Mouse (Mus musculus) c-Kit-positive CD71-positive TER-119-negative erythroid progenitor cells, embryonic 14.5 days (primary cell): ENCODE data around the gene Kiss1.
"Not testable (repeated sequence)": the region's sequence is repeated elsewhere in the genome, so short reads cannot be mapped to it uniquely, and the experiment has no call there.

ENCODE experiments used
- DNase-seq: peaks from one replicate; pipeline ENCODE4 v3.0.0-alpha.2; 2013; ENCODE audit warnings: low read depth

Gene Kiss1

DNA sequence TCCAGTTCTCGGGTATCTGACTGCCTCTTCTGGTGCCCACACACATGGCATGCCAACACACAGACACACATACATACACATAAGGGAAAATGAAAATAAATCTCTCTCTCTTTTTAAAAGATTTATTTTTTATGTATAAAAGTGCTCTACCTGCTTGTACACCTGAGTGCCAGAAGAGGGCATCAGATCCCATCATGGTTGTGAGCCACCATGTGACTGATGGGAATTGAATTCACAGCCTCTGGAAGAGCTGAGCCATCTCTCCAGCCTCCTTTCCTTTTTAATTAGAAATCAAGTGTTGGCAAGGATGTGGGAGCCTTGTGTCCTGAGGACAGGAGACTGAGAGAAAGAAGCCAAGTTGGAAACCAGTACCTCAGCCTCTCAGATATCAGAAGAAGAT, 4.5 kb upstream of the Kiss1 start:
- DNase-seq, result no peak

DNA sequence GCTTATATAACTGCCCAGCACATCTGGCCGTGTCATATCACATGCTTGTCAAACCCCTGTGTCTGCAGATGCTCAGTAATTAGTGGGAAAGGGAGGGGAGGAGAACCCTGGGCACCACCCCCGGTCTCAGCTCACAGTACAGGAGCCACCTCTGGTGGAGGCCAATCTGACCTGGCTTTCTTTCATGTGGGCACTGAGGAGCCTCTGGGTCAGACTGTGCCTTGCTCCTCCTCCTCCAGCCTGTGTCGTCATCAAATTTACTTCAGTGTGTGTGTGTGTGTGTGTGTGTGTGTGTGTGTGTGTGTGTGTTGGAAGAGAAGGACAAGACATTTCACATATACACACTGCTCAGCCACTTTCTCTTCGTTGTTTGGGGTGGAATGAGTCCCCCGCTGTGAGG, 1.7 kb downstream of the Kiss1 start:
- no peak for DNase-seq

DNA sequence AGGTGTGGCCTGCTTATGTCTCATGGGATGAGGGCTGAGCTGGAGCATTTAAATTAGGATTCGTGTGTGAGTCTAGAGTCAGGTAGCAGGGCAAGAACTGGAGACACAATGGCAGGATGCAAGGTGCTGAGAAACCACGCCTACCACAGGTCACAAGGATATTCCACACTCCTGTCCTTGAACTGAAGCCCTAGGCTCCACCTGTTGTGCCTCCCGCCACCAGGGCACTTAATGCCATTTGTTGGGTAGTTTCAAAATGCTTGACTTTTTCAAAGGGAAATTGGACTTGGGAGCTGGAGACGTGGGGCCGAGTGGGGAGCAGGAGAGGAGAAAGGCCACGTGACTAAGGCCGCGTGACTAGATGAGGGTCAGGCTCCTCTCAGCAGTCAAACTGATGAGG, 4.3 kb downstream of the Kiss1 start:
- DNase-seq, result no peak

DNA sequence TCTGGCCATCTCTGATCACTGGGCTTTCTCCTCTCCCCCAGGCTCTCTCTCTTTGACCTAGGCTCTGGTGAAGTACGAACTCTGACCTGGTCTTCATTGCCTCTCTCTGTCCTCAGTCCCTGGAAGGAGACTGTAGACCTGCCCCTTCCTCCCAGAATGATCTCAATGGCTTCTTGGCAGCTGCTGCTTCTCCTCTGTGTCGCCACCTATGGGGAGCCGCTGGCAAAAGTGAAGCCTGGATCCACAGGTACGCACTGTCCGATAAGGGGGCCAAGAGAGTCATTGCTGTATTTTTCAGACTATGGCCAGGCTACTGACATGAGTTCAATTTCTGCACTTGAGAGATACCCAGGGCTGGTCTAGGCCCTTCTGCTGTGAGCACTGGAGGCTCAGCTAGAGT, 5.4 kb downstream of the Kiss1 start:
- no peak for DNase-seq

DNA sequence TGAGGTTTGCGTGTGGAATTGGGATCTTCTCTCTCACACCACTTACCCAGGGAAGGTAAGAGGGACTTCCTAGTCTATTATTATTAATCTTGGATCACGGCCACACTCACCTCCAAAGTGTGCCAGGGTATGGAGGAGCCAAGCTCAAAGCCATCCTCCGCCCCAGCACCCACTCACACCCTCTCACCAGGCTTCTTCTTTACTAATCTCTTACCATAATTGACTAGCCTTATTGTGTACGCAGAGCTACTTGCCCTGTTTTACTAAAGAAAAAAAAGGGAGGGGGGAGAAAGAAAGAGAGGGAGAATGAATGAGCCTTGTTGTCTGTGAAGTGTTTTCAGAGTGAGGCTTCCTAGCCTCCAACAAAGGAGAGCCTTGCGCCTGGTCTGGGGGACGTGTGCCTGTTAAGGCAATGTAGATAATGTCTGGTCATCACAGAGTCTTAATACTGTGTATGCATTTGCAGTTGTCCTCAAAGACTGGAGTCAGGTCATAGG, 6.7 kb downstream of the Kiss1 start:
- DNase-seq, result no peak

DNA sequence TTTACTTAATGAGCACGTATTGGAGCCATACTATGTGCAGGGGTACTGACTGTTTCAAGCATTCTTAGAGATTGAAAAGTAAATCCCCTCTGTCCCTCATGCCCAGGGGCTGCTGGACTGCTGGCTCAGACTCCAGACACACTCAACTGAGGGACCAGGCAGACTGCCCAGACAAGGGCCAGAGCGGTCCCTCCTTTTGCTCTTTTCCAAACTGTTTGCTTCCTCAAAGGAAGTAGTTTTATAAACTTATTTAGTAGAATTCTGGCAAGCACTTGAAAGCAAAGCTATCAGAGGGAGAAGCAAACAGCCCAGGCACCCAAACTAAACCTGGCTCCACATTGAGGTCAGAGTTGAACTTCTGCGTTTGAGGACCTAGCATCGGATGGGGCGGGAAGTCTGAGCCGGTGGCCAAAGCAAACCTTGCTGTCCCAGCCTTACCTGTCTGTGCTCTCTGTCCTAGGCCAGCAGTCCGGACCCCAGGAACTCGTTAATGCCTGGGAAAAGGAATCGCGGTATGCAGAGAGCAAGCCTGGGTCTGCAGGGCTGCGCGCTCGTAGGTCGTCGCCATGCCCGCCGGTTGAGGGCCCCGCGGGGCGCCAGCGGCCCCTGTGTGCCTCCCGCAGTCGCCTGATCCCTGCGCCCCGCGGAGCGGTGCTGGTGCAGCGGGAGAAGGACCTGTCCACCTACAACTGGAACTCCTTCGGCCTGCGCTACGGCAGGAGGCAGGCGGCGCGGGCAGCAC, 7.4 kb downstream of the Kiss1 start:
- no peak for DNase-seq

DNA sequence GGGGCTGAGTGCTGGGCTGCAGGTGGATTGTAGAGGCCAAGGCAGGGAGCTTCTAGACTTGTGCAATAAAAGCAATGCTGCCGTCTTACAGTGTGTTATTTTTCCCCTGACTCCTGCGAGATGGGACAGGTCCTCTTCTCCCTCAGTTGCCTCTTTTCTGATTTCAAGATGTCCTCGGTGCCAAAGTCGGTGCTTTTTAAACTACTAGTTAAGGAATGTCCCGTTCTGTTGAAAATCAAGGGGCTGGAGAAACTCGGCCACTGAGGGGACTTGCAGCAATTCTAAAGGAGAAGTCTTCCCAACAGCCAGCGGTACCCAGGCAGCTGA, 7.9 kb downstream of the Kiss1 start:
- no peak for DNase-seq

DNA sequence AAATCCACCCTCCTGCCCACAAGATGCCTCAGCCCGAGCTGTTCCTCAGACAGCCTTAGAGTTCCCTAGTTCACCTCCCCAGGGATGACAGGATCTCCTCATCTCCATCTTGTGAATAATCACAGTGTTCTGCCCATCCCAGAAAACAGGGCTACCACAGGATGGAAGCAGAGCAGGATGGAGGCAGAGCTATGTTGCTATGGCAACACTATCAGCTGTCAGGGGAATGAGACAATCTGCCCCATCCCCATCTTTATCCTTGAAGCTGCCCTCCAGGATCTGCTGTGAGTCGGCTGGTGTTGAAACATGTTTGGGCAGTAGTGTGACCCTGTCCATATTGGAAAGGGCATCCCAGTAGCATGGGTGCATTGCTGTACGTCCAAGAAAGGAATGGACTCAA, 9.5 kb downstream of the Kiss1 start:
- DNase-seq, result no peak

DNA sequence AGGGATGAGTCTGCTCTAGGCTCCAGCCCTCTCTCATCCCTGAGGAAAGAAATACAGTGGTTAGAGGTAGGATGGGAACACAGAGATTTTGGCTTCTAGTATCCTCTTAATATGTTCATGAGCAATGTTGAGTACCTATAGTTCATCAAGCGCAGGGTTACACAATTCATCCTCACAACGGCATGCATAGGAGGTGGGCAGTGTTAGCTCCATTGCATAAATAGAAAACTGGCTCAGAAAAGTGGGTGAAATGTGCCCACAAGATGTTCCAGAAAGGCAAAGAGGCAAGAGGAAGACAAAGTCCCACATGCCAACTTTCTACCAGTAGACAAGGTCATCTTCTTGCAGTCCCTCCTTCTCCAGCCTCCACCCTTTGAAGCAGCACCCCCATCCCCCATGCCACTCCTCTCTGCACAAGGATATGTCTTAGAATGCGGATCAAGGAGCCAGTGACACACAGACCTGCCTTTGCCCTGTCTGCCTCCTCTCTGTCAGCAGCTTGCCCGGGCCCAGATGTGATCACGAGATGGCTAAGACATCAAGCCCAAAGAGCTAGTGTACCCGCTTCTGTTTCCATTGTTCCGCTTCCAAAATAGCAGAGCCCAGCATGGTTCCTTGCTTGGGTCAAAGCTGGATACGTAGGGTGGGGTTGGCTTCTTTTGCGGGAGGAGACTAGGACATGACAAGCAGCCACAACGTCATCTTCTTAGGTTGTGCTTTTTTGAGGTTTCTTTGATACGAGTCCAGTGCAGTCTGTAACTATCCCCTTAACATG, 11.2 kb downstream of the Kiss1 start:
- no peak for DNase-seq

DNA sequence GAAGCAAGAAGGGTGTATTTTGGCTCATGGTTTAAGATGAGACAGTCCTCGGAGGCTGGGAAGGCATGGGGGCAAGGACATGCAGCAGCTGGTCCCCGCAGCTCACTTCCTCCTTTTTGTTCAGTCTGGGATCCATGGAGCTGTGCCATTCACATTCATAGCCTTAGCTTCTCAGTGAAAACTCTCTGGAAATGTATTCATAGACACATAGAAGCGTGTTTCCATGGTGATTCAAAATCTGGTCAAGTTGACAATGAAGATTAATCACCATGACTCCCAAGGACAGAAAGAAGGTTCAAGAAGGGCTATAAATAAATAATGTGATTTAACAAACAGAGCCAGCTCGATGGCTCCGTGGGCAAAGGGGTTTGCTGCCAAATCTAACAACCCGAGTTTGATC, 12.3 kb downstream of the Kiss1 start:
- no peak for DNase-seq

DNA sequence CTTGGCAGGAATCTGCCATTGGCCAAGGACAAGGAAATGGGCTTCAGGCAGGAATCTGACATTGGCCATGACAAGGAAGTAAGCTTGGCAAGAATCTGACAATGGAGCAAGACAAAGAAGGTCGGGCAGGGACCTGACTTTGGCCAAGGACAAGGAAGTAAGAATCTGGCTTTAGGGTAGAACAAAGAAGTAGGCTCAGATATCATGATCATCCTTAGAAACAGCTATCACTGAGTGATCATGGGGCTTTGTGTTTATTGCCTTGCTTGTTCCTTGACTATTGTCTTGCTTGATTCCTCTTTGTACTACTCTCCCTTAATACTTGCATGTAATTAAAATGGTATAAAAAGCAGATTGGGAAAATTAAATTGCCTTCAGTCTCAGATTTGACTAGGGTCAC, 18.7 kb downstream of the Kiss1 start:
- DNase-seq, result not testable (repeated sequence)

DNA sequence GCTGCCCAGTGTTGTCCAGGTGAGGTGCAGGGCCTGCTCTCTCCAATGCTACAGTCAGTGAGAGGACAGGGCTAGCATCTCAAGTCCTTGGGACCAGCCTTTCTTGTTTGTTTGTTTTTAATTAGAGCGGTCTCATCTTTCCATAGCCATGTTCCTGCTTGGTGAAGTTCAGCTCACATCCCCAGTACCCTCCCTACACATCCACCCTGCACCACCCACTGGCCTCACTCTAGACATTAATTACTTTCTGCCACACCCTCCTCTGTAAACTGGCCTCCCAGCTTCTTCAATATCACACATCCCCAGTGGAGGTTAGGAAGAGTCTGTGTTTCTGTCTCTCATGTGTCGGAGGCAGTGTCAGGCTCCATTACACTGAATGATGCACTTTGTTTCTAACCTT, 22.7 kb downstream of the Kiss1 start:
- no peak for DNase-seq

DNA sequence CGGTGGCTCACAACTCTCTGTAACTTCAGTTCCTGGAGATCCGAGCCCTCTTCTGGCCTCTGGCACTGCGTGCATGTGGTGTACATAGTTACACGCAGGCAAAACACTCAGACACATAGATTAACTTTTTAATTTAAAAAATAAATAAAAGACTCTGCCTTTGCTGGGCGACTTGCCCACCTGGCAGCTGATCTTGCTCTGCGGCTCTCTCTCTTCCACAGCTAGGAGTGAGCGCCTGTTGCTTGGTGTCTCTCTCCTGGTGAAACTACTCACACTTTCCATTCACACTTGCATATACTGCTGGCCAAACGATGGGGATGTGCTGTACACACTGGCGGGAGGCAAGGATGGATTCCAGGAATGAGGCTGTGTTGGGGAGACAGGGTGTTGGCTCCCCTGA, 24.9 kb downstream of the Kiss1 start:
- no peak for DNase-seq

DNA sequence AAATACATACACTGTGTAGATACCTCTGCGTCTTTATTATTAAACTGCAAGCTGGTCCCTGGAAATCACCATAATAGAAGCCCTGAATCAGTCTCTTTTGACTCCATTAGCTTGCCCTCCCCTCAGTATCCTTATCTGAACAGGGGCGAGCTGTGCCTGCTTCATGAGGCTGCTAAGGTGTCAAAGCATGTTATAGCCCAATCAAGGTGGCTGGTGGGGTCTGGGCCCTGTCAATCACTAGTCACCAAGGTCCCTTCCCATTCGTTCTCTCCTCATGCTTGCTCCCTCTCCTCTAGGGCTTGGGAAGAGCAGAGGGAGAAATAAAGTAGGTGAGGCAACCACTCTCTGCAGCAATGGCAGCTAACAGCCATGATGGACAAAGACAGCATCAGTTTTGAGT, 25.6 kb downstream of the Kiss1 start:
- DNase-seq, result no peak

DNA sequence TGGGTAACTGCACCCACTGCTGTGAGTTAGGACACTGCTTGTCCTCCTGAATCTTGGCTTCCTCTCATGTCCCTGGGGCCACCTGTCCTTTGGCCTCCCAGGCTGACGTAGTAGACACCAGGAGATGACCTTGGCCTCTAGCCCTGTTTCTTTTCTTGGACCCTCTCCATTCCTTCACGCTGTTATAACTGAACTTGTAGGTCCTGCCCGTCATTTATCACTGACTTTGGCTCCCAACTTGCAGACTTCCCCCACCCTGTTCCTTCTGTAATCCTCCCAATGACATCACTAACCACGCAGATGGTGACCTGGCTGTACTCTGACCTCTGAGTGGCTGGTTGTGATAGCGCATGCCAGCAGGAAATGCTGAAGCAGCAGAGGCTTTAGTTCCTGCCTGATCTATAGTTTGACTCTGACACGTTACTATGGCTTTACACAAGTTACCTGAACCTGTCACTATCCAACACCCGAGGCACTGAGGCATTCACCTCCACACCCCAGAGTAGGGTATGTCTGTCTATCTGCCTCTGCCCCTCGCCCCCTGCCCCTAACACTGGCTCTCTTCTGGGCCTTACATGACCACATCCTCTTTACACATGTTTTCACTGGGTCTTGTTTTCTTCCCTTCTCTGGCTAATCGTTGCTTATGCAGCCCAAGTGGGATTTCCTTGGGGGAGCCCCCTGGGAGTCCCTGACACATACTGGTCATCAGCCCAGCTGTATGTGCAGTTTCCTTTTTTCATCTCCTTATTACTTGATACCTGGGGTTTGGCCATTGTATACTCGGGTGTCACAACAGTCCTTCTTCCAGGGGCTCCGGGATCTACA, 26.2 kb downstream of the Kiss1 start:
- no peak for DNase-seq

DNA sequence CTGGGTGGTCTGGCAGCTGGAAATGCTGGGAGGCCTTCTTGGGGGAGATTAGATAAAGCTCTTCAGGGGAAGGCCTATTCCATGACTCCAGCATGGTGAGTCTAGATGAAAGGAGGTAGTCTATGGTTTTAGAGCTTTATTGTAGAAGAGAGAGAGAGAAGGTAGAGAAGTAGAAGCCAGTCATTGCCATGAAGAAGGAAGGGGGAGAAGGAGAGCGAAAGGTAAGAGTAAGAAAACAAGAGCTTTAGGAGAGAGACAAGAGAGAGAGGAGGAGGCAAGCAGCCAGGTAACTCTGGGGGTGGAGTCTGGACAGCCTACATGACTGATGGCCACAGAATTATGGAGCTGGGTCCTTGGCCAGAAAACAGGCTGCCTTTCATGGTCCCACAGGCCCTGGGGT, 28.5 kb downstream of the Kiss1 start, which contains the start of gene Ren1:
Ren1 (plus strand) TSS at position 301 of the 400 bp plus-strand sequence.
- DNase-seq, result no peak

DNA sequence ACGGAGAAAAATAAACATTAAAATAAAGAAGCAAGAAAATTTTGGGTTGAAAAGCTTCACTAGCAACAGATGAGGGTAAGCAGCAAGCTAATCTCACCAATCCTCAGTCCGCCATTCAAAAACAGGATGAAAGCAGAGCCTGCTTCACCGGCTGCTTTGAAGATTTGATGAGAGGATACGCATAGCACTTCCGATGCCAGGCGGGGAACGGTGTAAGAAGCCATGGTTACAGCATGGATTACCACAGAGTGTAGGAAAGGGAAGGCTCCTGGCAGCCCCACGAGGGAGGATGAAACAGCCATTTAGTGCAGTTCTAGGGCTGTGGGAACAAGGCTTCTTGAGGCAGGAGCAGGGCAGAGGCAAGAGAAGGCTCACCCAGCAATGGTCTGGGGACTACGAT, 30.1 kb downstream of the Kiss1 start:
- no peak for DNase-seq

DNA sequence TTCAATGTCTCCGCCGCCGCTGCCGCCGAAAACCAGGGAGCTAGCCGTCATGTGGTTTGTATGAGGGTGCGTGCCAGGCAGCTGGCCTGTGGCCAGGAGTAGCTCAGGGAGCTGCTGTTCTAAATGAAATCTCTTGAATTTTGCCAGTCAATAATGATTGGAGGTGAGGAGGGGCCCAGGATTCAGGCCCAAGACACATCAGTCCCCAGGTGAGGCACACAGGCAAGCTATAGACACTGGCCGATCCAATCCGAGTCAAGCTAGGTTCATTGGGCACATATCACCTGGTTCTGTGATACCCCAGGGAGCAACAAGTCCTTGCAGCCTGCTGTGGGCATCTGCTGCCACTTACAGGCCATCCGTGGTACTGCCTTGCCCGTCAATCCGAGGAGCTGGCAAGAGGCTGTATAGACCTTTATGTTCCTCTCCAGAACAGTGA, 31.7 kb downstream of the Kiss1 start:
- DNase-seq, result peak; percentile 27

DNA sequence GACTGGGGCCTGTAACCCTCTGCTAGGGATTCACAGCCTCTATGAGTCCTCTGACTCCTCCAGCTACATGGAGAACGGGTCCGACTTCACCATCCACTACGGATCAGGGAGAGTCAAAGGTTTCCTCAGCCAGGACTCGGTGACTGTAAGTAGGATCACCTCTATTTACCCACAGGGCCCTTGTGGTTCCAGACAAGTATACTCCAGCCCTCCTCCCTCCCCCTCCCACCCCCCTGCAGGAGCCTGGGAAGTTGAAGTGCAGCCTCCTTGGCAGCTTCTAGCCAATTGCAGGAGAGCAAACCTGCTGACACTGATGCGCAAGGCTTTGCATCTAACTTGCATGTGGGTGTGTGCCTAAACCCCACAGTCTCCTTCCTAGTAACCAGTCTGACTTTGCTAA, 33.8 kb downstream of the Kiss1 start:
- no peak for DNase-seq

DNA sequence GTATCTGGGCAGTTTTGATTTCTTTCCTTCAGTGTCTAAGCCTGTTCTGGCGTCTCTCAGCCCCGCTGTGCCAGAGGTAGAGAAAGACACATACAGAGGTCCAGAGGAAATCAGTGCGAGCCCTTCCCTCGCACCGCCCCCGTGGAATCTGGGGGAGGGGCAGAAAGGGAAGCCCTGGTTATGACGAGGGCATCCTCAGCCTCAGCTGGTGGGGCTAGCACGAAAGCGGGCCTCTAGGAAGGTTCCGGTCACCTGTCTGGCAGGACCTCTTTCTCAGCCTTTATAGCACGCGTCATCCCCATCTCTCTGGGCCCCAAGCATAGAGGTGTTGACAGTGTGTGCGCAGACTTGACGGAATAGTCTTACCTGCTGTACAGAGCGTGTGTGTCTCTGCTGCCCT, 34.2 kb downstream of the Kiss1 start:
- DNase-seq, result no peak

DNA sequence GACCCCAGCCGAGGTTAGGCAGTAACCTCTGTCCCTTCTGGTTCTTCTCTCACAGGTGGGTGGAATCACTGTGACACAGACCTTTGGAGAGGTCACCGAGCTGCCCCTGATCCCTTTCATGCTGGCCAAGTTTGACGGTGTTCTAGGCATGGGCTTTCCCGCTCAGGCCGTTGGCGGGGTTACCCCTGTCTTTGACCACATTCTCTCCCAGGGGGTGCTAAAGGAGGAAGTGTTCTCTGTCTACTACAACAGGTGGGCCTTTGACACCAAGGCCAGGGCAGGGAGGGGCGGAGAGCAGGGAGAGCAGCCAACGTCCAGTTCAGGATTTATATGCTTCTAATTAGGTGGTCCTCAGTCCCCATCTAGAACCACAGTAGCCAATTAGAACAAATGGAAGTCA, 34.7 kb downstream of the Kiss1 start:
- no peak for DNase-seq

DNA sequence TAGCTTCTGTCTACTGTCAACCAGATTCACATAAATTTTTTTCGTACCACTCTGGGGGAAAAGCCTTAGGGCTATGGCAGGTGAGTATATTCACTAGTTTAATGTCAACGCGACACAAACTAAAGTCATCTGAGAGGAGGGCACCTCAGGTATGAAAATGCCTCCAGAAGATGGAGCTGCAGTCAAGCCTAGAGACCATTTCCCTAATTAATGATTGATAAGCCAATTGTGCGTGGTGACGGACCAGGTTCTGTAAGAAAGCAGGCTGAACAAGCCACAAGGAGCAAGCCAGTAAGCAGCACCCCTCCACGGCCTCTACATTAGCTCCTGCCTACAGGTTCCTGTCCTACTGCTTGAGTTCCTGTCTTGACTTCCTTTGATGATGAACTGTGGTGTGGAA, 39.3 kb downstream of the Kiss1 start:
- DNase-seq, result no peak

DNA sequence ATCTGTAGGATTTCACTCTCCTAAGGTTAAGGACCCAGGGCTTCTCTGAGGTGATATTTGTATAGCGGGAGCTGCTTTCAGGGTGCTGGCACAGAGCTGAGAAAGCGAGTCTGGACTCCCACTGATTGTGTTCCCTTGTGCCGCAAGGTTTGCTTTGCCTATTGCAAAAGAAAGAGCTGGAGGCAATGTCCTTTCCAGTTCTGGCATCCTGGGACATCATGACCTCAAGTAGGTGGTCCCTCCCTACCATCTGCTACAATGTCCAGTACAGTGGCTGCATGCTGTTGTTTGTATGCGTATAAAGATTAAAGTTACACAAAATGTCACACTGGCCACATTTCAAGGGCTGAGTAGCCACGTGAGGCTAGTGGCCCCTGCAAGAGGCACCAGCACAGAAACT, 40.4 kb downstream of the Kiss1 start:
- no peak for DNase-seq
